Mouse (Mus musculus): ENCODE measurements around the gene Hdac7.

- peak; percentile 55 for TF ChIP-seq CTCF (IDR thresholded peaks at IDR 0.05; ENCODE audit: low read depth)
- no peak for TF ChIP-seq EP300 (IDR thresholded peaks at IDR 0.05; ENCODE audit: low read depth)
These were observed 3.5 kb downstream of the Hdac7 start for GRCm38 (mm10) chr15:97840781-97841180.

Data from liver, postnatal 0 days (tissue).